Mouse (Mus musculus) layer of hippocampus, postnatal 36 days (tissue): ENCODE measurements around the gene Bmp2. TPM values are rescaled to one million over a fixed set of nuclear protein-coding genes. Genes with fewer than 3 reads are reported as not detected.

Experiments
- DNase-seq, 2 experiments: peaks; one replicate each; pipeline ENCODE4 v3.0.0; 2022
- microRNA-seq, 2 experiments: library from miRNA; unstranded; fragments of <30 nt; microRNA quantifications; one replicate each; pipeline ENCODE4 v1.2.0; 2021
- total RNA-seq, 2 experiments: library from RNA; stranded (reverse); gene quantifications; 2 replicates each; pipeline ENCODE4 v1.2.3; 2021

The Bmp2 gene
- total RNA-seq, 2 experiments from 2014 or later, result 1.7 to 1.9 TPM

DNA sequence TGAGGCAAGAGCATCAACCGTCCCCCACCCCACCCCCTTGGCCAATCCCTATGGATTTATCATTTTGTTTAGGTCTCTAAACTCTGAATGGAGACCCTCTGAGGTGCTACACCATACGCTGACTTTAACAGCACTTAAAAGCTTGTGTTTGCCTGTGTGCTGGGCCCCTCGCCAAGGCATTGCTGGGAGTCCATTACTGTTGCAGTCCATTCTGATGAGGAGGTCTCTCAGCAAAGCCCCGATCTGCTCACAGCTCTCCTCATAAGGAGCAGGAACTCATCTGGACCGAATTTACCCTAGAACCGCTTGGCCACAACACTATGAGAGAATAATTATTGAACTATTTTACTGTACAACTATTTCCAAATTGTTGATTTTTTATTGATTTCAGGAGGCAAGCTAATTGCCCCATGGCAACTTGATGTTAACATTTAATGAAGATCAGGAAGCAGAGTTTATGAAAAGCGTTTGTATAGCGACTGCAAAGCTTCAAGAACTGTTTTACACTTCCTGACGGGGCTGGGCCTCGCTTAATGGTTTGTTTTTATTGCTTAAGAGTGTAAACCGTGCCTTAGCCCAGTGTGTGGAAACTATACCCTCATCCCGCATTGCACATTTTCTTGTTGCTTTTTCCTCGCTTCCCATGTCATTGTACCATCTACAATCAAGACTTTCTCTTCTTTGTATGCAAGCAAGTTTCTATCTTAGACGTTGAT lies 14.2 kb downstream of the Bmp2 start:
- no peak for DNase-seq

DNA sequence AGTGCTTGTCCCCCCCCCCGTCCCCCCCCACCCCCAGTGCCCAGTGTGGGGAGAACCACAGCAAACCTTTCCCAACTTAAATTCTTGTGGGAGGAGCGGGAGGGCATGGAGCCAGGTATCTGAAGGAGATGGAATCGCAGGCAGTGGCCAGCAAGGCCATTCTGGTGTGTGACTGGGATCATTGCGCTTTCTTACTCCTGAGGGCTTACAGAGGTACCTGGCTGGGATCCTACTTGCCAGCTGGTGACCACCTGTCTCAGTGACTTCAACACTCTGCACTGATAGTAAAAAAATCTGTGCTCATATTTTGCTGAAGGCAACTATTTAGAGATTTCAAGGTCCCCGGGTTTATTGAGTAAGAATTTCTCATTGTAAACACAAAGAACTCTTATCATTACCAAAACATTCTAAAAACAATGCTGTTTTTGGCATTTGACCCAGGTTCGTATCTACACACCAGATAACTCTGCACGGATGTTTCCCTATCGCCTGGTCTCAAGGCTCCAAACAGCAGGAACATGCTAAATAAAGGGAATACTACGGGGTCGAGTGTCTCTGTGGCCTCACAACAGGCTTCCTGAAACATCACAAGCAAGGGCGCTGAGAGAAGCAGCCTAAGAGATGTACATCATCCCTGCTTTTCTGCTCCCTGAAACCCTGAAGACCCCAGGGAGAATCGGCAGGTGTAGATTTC lies 39.8 kb downstream of the Bmp2 start:
- no peak for DNase-seq

Small RNAs within 50 kb of the gene (microRNA-seq; reads per million reads assigned to microRNA genes)
- gene Mir3090, result 0 reads per million in 2 experiments
